Mouse (Mus musculus) bone marrow, adult 2 months (tissue): Measurements from ENCODE around the gene Gm43517.

ENCODE experiments used
- CTCF ChIP-seq: fragments of 200-500 bp; IDR thresholded peaks from 2 replicates; pipeline ENCODE4 v1.5.1; 2011; ENCODE audit warnings: low read length, control low read depth; ENCODE audit not compliant: control insufficient read depth, insufficient read depth
- POLR2A ChIP-seq: fragments of 200-500 bp; IDR thresholded peaks from 2 replicates; pipeline ENCODE4 v1.6.1; 2011; ENCODE audit warnings: low read depth, mild to moderate bottlenecking, control low read depth, low read length, borderline replicate concordance; ENCODE audit not compliant: control insufficient read depth

DNA sequence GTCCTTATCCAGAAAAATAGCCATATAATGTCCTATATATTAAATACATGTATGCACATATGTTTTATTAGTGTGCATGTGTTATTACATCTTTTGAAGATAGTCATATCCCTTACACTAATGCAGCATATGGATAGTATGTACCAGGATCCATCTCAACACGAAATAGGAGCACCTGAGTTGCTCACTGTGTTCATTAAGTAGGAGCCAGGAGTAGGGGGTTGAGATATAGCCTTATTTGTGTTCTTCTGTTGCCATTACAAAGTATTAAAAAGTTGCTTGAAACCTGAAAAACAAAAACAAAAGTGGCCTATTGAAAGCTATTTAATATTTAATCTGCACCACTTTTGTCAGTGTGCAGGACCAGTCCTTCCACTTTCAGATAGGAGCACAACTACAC is 9.2 kb downstream of the Gm43517 start:
- TF ChIP-seq POLR2A (no peak), CTCF (no peak)
